12 mouse cellular contexts compared by ENCODE assay signal in genomic region chrX:103186829-103187228, GRCm38 (mm10). TPM values are rescaled to one million over a fixed set of nuclear protein-coding genes. Genes with fewer than 3 reads are reported as not detected.
DNase-seq lines count a peak whose midpoint lies in the region; ATAC-seq lines count a peak whose summit lies in the region.
"Had no signal": no experiment of that assay in that cellular context is flagged by ENCODE, and none has a peak within 500 bp of the region (broad histone marks: within the 10 kb centered on the region; RNA-seq: fewer than 3 reads in every experiment).

No protein-coding gene starts in this region.

- H3K36me3 ChIP-seq in kidney, embryonic 14.5 days (ENCODE audit: control insufficient read depth, insufficient read depth, low read length) = no peaks in the 10 kb centered on the region
- H3K36me3 ChIP-seq in embryonic facial prominence, embryonic 14.5 days (ENCODE audit: control insufficient read depth, insufficient read depth, low read length) = no peaks in the 10 kb centered on the region
- no peaks in the 10 kb centered on the region for H3K36me3 ChIP-seq in hindbrain, embryonic 15.5 days
- no peaks in the 10 kb centered on the region for H3K36me3 ChIP-seq in midbrain, embryonic 16.5 days (ENCODE audit: control insufficient read depth, insufficient read depth, low read length)

- peak overlapping the region; percentile 38; the same call in 1 of the 2 replicates for H3K4me3 ChIP-seq in kidney, embryonic 14.5 days (ENCODE audit: low read length)
- H3K4me3 ChIP-seq in embryonic facial prominence, embryonic 14.5 days (ENCODE audit: low read depth, low read length) = peak overlapping the region; percentile 41; the same call in 1 of the 2 replicates
- peak overlapping the region; percentile 51 for H3K4me3 ChIP-seq in hindbrain, embryonic 15.5 days
- H3K4me3 ChIP-seq in midbrain, embryonic 16.5 days (ENCODE audit: low read depth, low read length) = peak overlapping the region; percentile 55
- H3K4me3 ChIP-seq: erythroblast, embryonic 14.5 days had no signal

- H3K9me3 ChIP-seq in kidney, embryonic 14.5 days (ENCODE audit: control insufficient read depth, low read length) = no peaks in the 10 kb centered on the region
- no peaks in the 10 kb centered on the region for H3K9me3 ChIP-seq in embryonic facial prominence, embryonic 14.5 days (ENCODE audit: control insufficient read depth, low read length)
- H3K9me3 ChIP-seq in hindbrain, embryonic 15.5 days = no peaks in the 10 kb centered on the region
- H3K9me3 ChIP-seq in midbrain, embryonic 16.5 days (replicated peaks; ENCODE audit: control insufficient read depth, low read length, poor library complexity, severe bottlenecking) = no peaks in the 10 kb centered on the region

- intact Hi-C loops in left cerebral cortex, postnatal 10 days (cut with DNase I) = loop anchor here (10.0 kb wide), 1 partner anchor 232 kb away; no protein-coding TSS in a partner anchor

- no peak for DNase-seq in kidney, postnatal 25 days
- DNase-seq in embryonic facial prominence, embryonic 14.5 days (ENCODE audit: low spot score) = no peak
- no peak for DNase-seq in adrenal gland, adult 18-20 months (ENCODE audit: low spot score in 2 of 2)
- DNase-seq in left cerebral cortex, postnatal 10 days (ENCODE audit: extremely low spot score in 1 of 2, low spot score in 2 of 2) = no peak
- no peak for DNase-seq in kidney, postnatal 10 days
- DNase-seq: thymus, postnatal 14 days had no signal

- no peak overlapping the region for H3K9ac ChIP-seq in kidney, embryonic 14.5 days (ENCODE audit: low read depth, low read length)
- no peak overlapping the region for H3K9ac ChIP-seq in embryonic facial prominence, embryonic 14.5 days (ENCODE audit: low read depth, low read length)
- H3K9ac ChIP-seq in hindbrain, embryonic 15.5 days = peak overlapping the region; percentile 29; the same call in 1 of the 2 replicates
- H3K9ac ChIP-seq in midbrain, embryonic 16.5 days (ENCODE audit: low read depth, low read length) = no peak overlapping the region
- H3K9ac ChIP-seq: liver, postnatal 0 days had no signal

- H3K27me3 ChIP-seq in kidney, embryonic 14.5 days (ENCODE audit: control insufficient read depth, insufficient read depth, low read length) = peaks cover 5% of the 10 kb centered on the region; the same call in 1 of the 2 replicates
- H3K27me3 ChIP-seq in embryonic facial prominence, embryonic 14.5 days (replicated peaks; ENCODE audit: control insufficient read depth, insufficient read depth, low read length) = peaks cover 17% of the 10 kb centered on the region
- H3K27me3 ChIP-seq in hindbrain, embryonic 15.5 days = no peaks in the 10 kb centered on the region; the same call in 1 of the 2 replicates
- no peaks in the 10 kb centered on the region; the same call in 1 of the 2 replicates for H3K27me3 ChIP-seq in midbrain, embryonic 16.5 days (ENCODE audit: control insufficient read depth, insufficient read depth, low read depth, low read length)

- no peak for ATAC-seq in kidney, embryonic 14.5 days (ENCODE audit: low FRiP score, low TSS enrichment)
- no peak for ATAC-seq in embryonic facial prominence, embryonic 14.5 days (ENCODE audit: low read depth)
- peak; percentile 73; the same call in 1 of the 2 replicates for ATAC-seq in hindbrain, embryonic 15.5 days (ENCODE audit: low FRiP score, low read depth)
- ATAC-seq in midbrain, embryonic 16.5 days = peak; percentile 74
- ATAC-seq: inflammation-experienced regulatory T-cells, adult 6 months; liver, postnatal 0 days had no signal

- peak overlapping the region; percentile 47; the same call in 1 of the 2 replicates for H3K4me2 ChIP-seq in kidney, embryonic 14.5 days (replicated peaks; ENCODE audit: low read depth, low read length)
- H3K4me2 ChIP-seq in embryonic facial prominence, embryonic 14.5 days (ENCODE audit: low read depth, low read length) = peak overlapping the region; percentile 58
- H3K4me2 ChIP-seq in hindbrain, embryonic 15.5 days = peak overlapping the region; percentile 50
- H3K4me2 ChIP-seq in midbrain, embryonic 16.5 days (ENCODE audit: low read length) = peak overlapping the region; percentile 39

- WGBS in kidney, embryonic 14.5 days = 43% methylated on average over 1 of the region's 1 CpGs
- WGBS in embryonic facial prominence, embryonic 14.5 days = 29% methylated on average over 1 of the region's 1 CpGs
- 29% methylated on average over 1 of the region's 1 CpGs for WGBS in hindbrain, embryonic 15.5 days
- WGBS in midbrain, embryonic 16.5 days = 33% methylated on average over 1 of the region's 1 CpGs

- H3K4me1 ChIP-seq in kidney, embryonic 14.5 days (ENCODE audit: control insufficient read depth, insufficient read depth, low read length) = no peaks in the 10 kb centered on the region
- no peaks in the 10 kb centered on the region for H3K4me1 ChIP-seq in embryonic facial prominence, embryonic 14.5 days (ENCODE audit: control insufficient read depth, insufficient read depth, low read length)
- no peaks in the 10 kb centered on the region for H3K4me1 ChIP-seq in hindbrain, embryonic 15.5 days (replicated peaks)
- no peaks in the 10 kb centered on the region for H3K4me1 ChIP-seq in midbrain, embryonic 16.5 days (ENCODE audit: control insufficient read depth, insufficient read depth, low read length)

- no peak overlapping the region for H3K27ac ChIP-seq in kidney, embryonic 14.5 days (ENCODE audit: low read depth, low read length)
- H3K27ac ChIP-seq in embryonic facial prominence, embryonic 14.5 days (replicated peaks; ENCODE audit: low read depth, low read length) = no peak overlapping the region
- peak overlapping the region; percentile 90 for H3K27ac ChIP-seq in hindbrain, embryonic 15.5 days (replicated peaks)
- H3K27ac ChIP-seq in midbrain, embryonic 16.5 days (ENCODE audit: low read length) = peak overlapping the region; percentile 95

RNA-seq across cellular contexts. Expression of gene Nap1l2, which starts 0.4 kb away (rescaled TPM):
- polyA plus RNA-seq in kidney, embryonic 14.5 days (2014; fragmentation: Nextera tagmentation; extraction: Ambion mirVana) = 0.53 and 1.1 TPM in 2 replicates
- 2.3 and 3.3 TPM in 2 replicates for polyA plus RNA-seq in embryonic facial prominence, embryonic 14.5 days (2014; fragmentation: Nextera tagmentation; extraction: Ambion mirVana)
- 96.1 and 97.5 TPM in 2 replicates for polyA plus RNA-seq in hindbrain, embryonic 15.5 days (2015; fragmentation: Nextera tagmentation; extraction: Ambion mirVana)
- 100 and 107 TPM in 2 replicates for polyA plus RNA-seq in midbrain, embryonic 16.5 days (2015; fragmentation: Nextera tagmentation; extraction: Ambion mirVana)
- total RNA-seq in adrenal gland, adult 18-20 months (2021) = 1 to 10 TPM; 1.2 to 1.4 TPM
- total RNA-seq in left cerebral cortex, postnatal 10 days (2021) = 10 to 100 TPM; 80.0 to 82.2 TPM
- polyA plus RNA-seq: erythroblast, embryonic 14.5 days; inflammation-experienced regulatory T-cells, adult 6 months; liver, postnatal 0 days had no signal

Comparison
In these comparisons a context has a peak if more than half of its experiments do, and no peak if none do; other contexts are left out.
1. ATAC-seq: peak in hindbrain, embryonic 15.5 days (single experiment) and midbrain, embryonic 16.5 days (single experiment); none in kidney, embryonic 14.5 days (single experiment) and embryonic facial prominence, embryonic 14.5 days (single experiment).
2. H3K27ac ChIP-seq: peak in hindbrain, embryonic 15.5 days (single experiment) and midbrain, embryonic 16.5 days (single experiment); none in kidney, embryonic 14.5 days (single experiment) and embryonic facial prominence, embryonic 14.5 days (single experiment).
3. RNA of gene Nap1l2, which starts 0.4 kb away (polyA plus RNA-seq): 100 to 107 TPM in midbrain, embryonic 16.5 days and 96.1 to 97.5 TPM in hindbrain, embryonic 15.5 days; 2.3 to 3.3 TPM in embryonic facial prominence, embryonic 14.5 days and 0.53 to 1.1 TPM in kidney, embryonic 14.5 days; every median in the first group is over 10 times any median in the second.
4. Peak in every context shown above with its lines, with median percentiles within 50 percentile points of each other: H3K4me2 ChIP-seq and H3K4me3 ChIP-seq.